Mouse (Mus musculus): ENCODE data around the gene Zyg11b. TPM values are rescaled to one million over a fixed set of nuclear protein-coding genes. Genes with fewer than 3 reads are reported as not detected.

Gene Zyg11b
- polyA plus RNA-seq, 1 experiment from 2014 or later, result 28.8 TPM

DNA sequence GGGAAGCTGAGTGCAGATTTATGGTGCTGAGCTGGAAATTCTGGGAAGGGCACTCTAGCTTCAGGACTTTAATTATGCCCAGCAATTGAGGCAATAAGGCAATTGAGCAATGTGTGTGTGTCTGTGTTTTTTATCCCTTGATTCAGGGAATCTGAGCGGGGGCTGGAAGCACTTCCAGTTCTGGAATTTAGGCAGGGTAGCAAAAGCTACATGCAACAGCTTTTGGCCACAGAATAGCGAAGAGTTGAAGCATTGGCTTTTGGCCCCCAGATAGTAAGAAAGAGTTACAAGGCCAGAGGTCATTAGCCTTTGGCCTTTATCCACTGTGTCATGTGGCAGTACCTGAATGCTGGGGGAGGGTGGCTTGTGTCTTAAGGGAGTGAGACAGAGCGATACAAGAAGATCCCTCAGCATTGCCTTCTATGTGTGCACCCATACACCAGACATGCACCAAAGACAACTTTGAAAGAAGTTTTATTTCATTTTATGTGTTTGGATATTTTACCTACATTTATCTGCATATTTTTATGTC is 75.5 kb downstream of the Zyg11b start:
- Histone ChIP-seq H3K9ac (replicated peaks) (no peak overlapping the region), H3K4me3 (replicated peaks) (no peak overlapping the region), H3K4me2 (no peak overlapping the region), H3K36me3 (no peaks in the 10 kb centered on the region), H3K4me1 (no peaks in the 10 kb centered on the region), H3K27me3 (replicated peaks) (no peaks in the 10 kb centered on the region; the same call in 1 of the 2 replicates), H3K27ac (replicated peaks) (no peak overlapping the region), H3K9me3 (replicated peaks) (no peaks in the 10 kb centered on the region)
- WGBS, result 31% methylated on average over 3 of the region's 3 CpGs
- ATAC-seq (ENCODE audit: low FRiP score), result no peak

DNA sequence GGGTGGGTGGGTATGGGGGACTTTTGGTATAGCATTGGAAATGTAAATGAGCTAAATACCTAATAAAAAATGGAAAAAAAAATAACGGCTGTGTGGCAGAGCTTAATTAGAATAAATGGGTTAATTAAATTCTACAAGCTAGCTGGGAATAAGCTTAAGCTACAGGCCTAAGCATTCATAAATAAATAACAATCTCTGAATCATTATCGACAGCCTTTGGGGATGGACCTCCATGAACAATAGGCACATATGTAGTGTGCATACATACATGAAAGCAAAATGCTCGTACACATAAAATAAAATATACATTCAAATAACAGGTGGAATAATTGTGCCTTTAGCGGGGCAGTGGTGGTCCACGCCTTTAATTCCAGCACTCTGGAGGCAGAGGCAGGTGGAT is 78.4 kb downstream of the Zyg11b start:
- Histone ChIP-seq H3K4me2 (no peak overlapping the region), H3K4me1 (peaks cover 8% of the 10 kb centered on the region), H3K9ac (replicated peaks) (no peak overlapping the region), H3K27ac (replicated peaks) (no peak overlapping the region), H3K9me3 (replicated peaks) (no peaks in the 10 kb centered on the region), H3K36me3 (no peaks in the 10 kb centered on the region), H3K27me3 (replicated peaks) (peaks cover 25% of the 10 kb centered on the region), H3K4me3 (replicated peaks) (no peak overlapping the region)
- ATAC-seq (ENCODE audit: low FRiP score), result no peak
- WGBS, result 70% methylated on average over 5 of the region's 5 CpGs

DNA sequence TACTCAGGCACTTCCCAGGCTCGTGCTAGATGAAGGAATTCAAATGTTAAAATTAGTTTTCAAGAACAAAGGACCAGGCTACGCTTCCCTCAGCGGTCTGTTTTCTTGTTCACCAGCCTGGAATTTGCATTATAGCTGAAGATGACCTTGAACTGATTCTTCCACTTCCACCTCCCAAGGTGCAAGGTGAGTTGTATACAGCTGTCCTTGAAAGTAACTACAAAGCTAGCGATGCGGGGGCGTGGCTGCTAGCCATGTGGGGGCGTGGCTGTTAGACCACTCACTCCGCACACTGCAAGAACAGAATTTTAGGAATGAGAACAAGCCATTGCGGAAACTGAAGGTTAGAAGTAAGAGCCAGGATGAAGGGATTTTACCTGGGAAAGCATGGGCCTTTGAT is 81.9 kb downstream of the Zyg11b start:
- no peak for ATAC-seq (ENCODE audit: low FRiP score)
- 14% methylated on average over 9 of the region's 9 CpGs for WGBS
- peaks cover 47% of the 10 kb centered on the region for H3K27me3 ChIP-seq (replicated peaks)
- no peak overlapping the region for H3K27ac ChIP-seq (replicated peaks)
- H3K9me3 ChIP-seq (replicated peaks), result no peaks in the 10 kb centered on the region
- H3K9ac ChIP-seq (replicated peaks), result no peak overlapping the region
- H3K4me1 ChIP-seq, result peaks cover 11% of the 10 kb centered on the region
- no peaks in the 10 kb centered on the region for H3K36me3 ChIP-seq
- H3K4me2 ChIP-seq, result no peak overlapping the region
- no peak overlapping the region for H3K4me3 ChIP-seq (replicated peaks)

DNA sequence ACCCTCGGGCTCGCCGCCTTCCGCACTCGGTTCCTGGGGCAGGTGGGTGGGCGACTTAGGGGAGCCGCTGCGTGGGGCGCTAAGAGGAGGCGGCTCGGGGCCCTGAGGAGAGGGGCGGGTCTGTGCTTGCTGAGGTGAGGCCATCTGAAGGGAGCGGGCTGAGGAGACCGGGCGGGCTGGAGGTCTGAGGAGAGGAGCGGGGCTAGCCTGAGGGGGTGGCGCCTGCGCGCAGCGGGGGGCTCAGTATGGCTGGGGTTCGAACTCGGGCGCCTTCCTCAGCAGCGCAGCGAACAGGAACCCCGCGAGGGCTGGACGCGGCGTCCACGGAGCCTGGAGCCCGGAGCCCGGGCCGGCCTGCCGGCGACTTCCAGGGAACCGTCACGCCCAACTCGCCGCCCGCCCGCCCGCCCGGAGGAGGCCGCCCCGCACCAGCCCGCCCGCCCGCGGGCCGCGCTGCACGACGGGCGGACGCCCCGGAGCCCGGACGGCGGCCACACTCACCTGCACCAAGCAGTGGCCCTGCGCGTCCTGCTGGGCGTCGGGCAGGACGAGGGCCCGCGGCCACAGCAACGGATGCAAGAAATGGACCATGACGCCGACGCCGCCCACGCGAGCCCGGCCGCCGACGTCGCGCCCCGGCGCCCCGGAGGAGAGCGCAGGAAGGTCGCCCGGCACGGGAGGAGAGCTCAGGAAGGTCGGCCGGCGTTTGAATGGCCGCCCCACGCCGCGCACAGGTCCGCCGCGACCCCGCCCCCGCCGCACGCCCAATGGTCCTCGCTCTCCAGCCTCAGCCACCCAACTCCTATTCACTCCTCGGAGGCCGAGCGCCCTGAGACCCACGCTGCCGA is 83.3 kb downstream of the Zyg11b start, which contains the start of gene Zyg11a:
Gene Zyg11a (minus strand): TSS at position 717 of the 848 bp plus-strand sequence.
- Histone ChIP-seq H3K27me3 (replicated peaks) (peaks cover 47% of the 10 kb centered on the region), H3K9me3 (replicated peaks) (no peaks in the 10 kb centered on the region), H3K4me1 (peaks cover 11% of the 10 kb centered on the region), H3K9ac (replicated peaks) (no peak within 1 kb of the TSS), H3K4me2 (peak within 1 kb of the TSS; percentile 61), H3K4me3 (replicated peaks) (peak within 1 kb of the TSS; percentile 39), H3K36me3 (no peaks in the 10 kb centered on the region), H3K27ac (replicated peaks) (no peak within 1 kb of the TSS)
- ATAC-seq (ENCODE audit: low FRiP score), result no peak
- 1% methylated on average over 79 of the region's 107 CpGs for WGBS

DNA sequence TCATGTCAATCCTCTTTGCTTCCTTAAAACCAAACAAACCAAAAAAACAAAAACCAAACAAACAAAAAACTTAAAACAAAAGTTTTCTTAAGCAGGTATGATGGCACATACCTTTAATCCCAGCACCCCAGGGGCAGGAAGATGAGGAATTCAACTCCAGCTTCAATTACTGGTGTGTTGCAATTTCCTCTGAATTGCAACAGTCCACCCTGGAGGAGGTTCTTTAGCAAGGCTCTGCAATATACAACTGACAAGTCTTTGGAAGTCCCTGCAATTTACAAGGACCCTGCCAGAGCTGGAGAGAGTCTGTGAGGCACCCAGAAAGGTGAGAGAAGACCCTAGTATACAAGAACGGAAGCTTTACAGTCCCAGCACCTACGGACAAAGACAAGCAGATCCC is 87.9 kb downstream of the Zyg11b start:
- Histone ChIP-seq H3K36me3 (no peaks in the 10 kb centered on the region), H3K27me3 (replicated peaks) (peaks cover 27% of the 10 kb centered on the region), H3K4me3 (replicated peaks) (no peak overlapping the region), H3K4me1 (peaks cover 8% of the 10 kb centered on the region), H3K4me2 (no peak overlapping the region), H3K9me3 (replicated peaks) (no peaks in the 10 kb centered on the region), H3K27ac (replicated peaks) (no peak overlapping the region), H3K9ac (replicated peaks) (no peak overlapping the region)
- WGBS, result 85% methylated on average over 2 of the region's 2 CpGs
- no peak for ATAC-seq (ENCODE audit: low FRiP score)

DNA sequence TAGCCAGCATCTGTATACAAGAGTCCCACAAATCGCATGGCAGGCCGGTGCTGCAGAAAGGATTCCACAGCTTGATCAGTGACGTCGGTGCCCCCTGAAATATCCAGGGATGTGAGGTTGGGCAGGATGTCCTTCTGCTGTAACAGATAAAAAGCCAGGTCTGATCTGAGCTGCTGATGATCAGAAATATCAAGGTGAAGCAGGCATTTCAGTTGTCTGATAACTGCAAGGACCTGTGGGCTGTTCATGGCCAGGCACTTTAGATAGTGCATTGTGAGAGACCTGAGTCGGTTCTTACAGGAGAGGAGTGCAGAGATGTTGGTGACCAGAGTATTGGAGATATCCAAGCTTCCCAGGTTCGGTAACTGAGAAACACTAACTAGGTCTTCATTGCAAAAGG is 96.3 kb downstream of the Zyg11b start:
- no peak overlapping the region for H3K9ac ChIP-seq (replicated peaks)
- H3K36me3 ChIP-seq, result no peaks in the 10 kb centered on the region
- H3K27ac ChIP-seq (replicated peaks), result no peak overlapping the region
- H3K27me3 ChIP-seq (replicated peaks), result no peaks in the 10 kb centered on the region
- ATAC-seq (ENCODE audit: low FRiP score), result no peak
- no peak overlapping the region for H3K4me2 ChIP-seq
- no peak overlapping the region for H3K4me3 ChIP-seq (replicated peaks)
- no peaks in the 10 kb centered on the region for H3K4me1 ChIP-seq
- WGBS, result 91% methylated on average over 6 of the region's 6 CpGs
- no peaks in the 10 kb centered on the region for H3K9me3 ChIP-seq (replicated peaks)

DNA sequence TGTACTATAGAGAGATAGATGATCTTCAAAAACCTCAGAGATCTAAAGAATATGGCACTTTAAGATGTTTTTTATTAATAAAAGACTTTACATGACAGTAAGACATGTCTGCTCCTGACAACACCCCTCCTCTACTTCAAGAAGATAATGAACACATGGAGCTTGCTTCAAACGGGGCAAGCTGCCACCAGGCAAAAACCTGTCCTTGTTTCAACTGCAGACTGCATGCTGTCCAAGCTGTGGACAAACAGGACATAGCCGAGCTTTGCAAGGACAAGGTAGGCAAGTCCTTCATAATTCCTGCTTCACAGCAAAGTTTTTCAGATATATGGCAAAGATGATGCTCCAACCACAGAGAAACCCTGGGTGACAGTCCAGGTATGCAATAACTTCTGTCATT is 101.7 kb downstream of the Zyg11b start:
- Histone ChIP-seq H3K4me3 (replicated peaks) (no peak overlapping the region), H3K4me2 (no peak overlapping the region), H3K27me3 (replicated peaks) (no peaks in the 10 kb centered on the region), H3K9ac (replicated peaks) (no peak overlapping the region), H3K27ac (replicated peaks) (no peak overlapping the region), H3K9me3 (replicated peaks) (no peaks in the 10 kb centered on the region), H3K36me3 (no peaks in the 10 kb centered on the region), H3K4me1 (no peaks in the 10 kb centered on the region)
- 71% methylated on average over 2 of the region's 2 CpGs for WGBS
- no peak for ATAC-seq (ENCODE audit: low FRiP score)

DNA sequence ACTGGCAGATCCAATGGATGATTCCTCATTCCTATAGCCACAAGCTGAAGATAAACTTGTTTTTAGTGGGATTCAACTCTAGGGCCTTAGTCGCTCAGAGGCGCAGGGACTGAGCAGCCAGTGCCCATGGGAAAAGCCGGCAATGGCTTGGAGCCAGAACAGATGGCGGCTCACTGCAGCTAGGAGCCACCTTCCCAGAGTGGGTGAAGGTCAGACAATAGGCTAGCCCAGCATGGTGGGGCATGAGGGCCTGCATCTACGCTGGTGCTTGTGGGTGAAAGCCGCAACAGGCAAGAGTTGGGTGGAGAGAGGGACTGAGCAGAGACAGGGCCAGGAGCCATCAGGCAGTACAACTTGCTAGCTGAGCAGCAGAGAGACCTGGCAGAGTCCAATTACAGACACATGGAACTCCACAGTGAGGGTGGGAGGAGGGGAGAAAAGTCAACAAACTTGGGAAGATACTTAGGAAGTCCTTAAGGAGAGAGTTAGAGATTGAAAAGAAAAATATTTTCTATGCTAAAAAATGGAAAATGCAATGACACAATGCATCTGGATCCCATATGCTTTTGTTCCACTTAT is 104.5 kb downstream of the Zyg11b start:
- Histone ChIP-seq H3K4me3 (replicated peaks) (no peak overlapping the region), H3K9me3 (replicated peaks) (no peaks in the 10 kb centered on the region), H3K9ac (replicated peaks) (no peak overlapping the region), H3K27me3 (replicated peaks) (no peaks in the 10 kb centered on the region), H3K4me2 (no peak overlapping the region), H3K27ac (replicated peaks) (no peak overlapping the region), H3K36me3 (no peaks in the 10 kb centered on the region), H3K4me1 (no peaks in the 10 kb centered on the region)
- 58% methylated on average over 6 of the region's 6 CpGs for WGBS
- ATAC-seq (ENCODE audit: low FRiP score), result no peak

DNA sequence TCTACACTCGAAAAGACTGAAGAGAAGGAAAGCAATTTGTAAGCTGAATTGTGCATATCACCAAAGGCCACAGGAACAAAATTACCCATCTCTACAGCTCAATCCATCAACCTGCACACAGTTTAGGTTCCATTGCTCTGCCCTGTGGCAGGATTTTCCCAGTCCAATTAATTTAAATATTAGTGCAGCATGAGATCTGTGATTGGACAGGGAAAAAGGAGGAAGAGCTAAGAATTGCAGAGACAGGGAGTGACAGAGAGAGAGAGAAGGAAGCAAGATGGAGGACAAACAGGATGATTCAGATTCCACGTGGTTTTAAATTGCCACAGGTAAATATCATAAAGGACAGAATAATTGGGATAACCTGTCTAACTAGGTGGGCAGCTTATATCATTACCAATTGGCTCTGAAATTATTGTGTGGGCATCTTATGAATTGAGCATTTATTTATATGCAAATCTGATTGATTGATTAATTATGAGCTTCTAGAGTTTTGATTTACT is 108.0 kb downstream of the Zyg11b start:
- H3K9ac ChIP-seq (replicated peaks), result no peak overlapping the region
- no peak overlapping the region for H3K4me2 ChIP-seq
- H3K36me3 ChIP-seq, result no peaks in the 10 kb centered on the region
- H3K4me1 ChIP-seq, result no peaks in the 10 kb centered on the region
- no peak overlapping the region for H3K27ac ChIP-seq (replicated peaks)
- no peak overlapping the region for H3K4me3 ChIP-seq (replicated peaks)
- no peaks in the 10 kb centered on the region for H3K27me3 ChIP-seq (replicated peaks)
- ATAC-seq (ENCODE audit: low FRiP score), result no peak
- no peaks in the 10 kb centered on the region for H3K9me3 ChIP-seq (replicated peaks)
- WGBS, result 82% methylated on average over 2 of the region's 2 CpGs

DNA sequence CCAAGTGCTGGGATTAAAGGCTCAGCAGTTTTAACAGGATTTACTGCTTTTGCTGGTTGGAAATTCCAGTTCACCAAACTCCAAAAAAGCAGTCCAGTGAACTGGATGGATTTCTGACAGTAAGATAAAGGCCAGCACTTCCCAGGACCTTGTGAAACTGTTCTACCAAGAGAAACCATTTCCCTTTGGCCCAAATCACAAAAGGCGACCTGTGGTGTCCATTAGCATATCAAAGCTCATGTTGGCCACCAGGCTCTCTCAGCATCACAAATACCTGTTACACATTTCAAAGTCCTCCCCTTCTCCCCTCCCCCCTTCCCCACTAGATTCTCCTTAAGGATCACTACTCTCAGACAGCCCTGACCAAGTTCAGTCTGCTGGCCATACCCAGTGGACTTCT is 118.6 kb downstream of the Zyg11b start:
- H3K4me2 ChIP-seq, result no peak overlapping the region
- no peaks in the 10 kb centered on the region for H3K4me1 ChIP-seq
- H3K9me3 ChIP-seq (replicated peaks), result no peaks in the 10 kb centered on the region
- H3K27me3 ChIP-seq (replicated peaks), result no peaks in the 10 kb centered on the region
- no peak for ATAC-seq (ENCODE audit: low FRiP score)
- 55% methylated on average over 1 of the region's 1 CpGs for WGBS
- H3K4me3 ChIP-seq (replicated peaks), result no peak overlapping the region
- no peak overlapping the region for H3K9ac ChIP-seq (replicated peaks)
- H3K27ac ChIP-seq (replicated peaks), result no peak overlapping the region
- H3K36me3 ChIP-seq, result no peaks in the 10 kb centered on the region

Data from neural tube, embryonic 15.5 days (tissue).